Mouse (Mus musculus) gastrocnemius, postnatal 25 days (tissue): ENCODE measurements at regions not wholly inside any gene's neighbourhood (a gene's known extent, or its start where the extent isn't known, plus 50 kb on each side); places are given as distances from the start of the nearest gene placed in this dataset.

ENCODE experiments used
- DNase-seq: peaks from one replicate; pipeline ENCODE4 v3.0.0; 2022

DNA sequence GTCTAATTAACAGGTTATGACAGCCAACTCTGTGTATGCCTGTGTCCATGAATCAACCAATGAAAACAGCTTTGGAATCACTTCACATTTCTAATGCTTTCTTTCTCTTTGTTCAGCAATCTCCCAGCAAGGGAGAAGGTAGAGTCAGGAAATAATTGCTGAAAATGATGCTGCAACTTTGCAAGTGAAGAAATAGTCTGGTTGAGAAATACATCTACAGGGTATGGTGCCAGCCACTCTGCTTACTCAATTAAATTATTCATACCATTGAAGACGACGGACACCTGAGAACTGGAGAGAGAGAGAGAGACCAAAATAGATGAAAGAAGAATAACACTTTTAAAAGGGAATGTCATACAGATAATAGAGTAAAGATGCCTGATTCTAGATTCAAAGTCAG, 645.4 kb upstream of the Cited2 start:
- no peak for DNase-seq

DNA sequence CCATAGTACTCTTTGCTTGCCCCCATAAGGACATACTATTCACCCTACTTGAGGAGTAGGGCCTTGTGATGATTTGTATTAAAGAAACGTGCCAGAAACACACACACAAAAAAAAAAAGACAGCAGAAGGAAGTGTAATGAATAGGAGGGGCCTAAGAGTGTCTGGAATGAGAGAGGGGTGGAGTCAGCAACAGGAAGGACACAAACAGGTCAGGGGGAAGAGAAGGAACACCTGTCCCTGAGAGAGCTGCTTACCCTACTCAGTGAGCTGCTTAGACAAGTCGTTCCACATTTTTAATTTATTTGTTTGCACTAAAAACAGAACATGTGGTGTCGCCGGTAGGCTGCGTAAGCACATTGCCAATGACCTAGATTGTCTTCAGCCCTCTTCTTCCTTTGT, 642.2 kb upstream of the Cited2 start:
- no peak for DNase-seq

DNA sequence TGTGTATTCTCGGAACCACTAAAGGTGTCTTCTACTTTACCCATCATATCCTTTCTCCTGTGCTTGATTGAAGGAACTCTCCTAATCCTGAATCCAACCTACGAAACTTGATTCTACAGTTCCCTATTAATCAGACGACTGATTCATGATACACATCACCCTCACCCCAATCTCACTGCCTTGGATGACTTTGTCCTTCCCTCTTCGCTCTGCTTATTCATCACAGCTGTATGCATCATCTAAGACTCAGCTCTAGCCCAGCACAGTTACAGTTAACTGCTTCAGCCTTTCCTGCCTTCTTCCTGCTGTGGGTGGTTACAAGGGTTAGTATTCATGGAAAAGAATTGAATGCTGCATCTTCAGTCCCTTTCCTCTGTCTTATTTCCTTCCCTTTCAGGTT, 640.1 kb upstream of the Cited2 start:
- DNase-seq: no peak

DNA sequence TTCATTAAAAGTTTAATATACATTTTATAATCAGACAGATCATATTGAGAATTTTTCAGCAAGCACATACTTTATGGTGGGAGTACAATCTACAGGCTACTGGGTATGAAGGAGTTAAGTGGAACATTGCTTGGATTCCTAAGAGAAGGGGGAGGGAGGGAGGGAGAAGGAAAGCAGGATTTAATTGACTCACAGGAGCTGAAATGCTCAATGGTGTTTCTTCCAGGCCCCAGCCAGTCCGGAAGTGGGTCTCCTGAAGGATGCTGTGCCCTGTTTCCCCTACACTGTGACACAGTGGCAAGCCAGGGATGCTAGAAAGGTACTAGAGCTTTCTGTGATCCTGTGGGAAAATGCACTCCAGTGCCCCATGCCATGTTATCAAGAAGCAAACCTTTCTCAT, 621.0 kb upstream of the Cited2 start:
- DNase-seq: no peak

DNA sequence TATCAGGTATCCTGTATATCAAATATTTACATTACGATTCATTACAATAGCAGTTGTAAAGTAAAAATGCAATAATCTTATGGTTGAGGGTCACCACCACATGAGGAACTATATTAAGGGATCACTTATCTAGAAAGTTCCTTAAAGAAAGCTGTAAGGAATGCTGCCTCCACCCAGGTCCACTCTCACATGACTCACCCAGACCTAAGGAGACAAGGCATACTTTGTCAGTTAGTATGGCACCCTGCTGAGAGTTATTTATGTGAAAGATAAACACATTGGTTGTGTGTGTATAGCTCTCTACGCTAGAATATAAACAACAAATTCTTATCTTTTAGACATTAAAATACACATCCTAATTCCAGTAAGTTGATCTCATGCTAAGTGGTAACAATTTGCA, 619.6 kb upstream of the Cited2 start:
- DNase-seq: no peak

DNA sequence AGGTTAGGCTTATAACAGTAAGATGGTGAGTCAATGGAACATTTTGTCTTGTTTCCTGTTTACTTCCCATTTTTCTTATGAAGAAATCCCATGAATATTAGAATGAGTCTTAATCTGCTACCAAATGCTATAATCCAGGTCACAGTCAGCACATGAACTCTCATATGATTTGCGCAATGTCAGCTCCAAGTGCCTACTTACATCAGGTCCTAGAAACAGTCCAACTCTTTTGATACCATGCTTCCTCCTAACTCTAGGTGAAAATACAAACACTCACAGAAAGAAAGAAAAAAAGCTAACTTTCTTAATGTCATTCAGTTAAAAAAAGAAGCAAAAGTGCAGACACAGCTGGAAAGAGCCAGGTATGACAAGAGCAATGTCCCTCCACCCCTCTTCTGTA, 616.2 kb upstream of the Cited2 start:
- DNase-seq: no peak

DNA sequence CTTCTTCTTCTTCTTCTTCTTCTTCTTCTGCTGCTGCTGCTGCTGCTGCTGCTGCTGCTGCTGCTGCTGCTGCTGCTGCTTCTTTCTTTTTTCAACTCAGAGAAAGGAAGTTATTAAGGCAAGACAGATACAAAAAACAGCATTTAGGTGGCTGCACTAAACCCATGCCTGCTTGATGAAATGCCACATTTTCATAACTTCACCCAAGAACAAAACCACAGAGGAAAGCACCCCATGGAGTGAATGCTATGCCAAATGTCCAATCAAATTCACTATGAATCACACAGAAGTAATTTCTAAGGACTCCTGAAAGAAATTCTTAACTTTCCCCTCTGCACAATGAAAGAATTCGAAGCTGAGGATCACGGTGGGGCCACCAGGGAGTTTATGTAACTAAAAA, 611.9 kb upstream of the Cited2 start:
- no peak for DNase-seq

DNA sequence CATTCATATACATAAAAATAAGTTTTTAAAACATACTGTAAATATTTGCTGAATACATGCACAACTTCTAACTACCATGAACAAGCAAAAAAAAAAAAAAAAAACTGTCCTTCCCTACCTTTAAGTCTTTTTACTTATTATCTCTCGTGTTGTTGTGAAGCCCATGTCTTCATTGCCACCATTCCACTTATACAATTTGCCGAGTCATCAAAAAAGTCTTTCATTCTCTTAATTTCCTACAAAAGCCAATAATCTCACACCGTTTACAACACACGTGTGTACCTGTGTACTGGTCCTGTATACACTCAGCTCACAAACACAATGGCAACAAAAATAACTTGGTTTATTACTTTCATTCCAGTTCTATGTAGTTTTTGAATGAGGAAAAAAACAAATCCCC, 608.2 kb upstream of the Cited2 start:
- no peak for DNase-seq

DNA sequence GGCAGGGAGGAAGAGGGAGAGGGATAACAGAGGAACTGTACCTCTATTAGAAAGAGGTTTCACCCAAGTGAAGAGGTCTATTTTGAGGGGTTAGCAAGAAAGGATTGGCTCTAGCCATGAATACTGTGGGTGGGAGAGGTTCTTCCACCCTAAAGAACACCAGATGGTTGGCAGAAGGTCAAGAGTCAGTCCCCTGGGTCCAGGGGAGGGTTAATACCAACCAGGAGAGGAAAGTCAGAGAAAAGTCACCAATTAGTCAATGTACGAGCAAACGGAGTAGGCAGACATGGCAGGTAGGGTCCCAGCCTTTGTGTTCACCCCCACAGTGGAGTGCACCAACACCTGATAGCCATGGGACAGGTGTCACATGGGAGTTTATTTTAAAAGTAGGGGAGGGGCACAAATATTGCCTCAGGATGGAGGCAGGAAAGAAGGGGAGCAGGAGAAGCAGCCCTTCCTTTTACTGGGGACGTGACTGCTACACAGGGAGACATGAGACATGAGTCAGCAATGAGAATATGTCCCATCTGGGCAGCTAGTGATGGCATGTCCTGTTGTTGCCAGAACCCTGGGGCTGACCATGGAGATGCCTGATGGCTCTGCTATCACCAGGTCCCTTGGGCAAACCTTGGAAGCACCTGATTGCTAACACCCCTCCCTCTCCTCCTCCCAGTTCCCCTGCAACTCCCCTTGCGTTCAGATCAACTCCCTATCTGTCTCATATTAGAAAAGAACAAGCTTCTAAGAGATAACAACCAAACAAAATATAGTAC, 593.4 kb upstream of the Cited2 start:
- DNase-seq: no peak

DNA sequence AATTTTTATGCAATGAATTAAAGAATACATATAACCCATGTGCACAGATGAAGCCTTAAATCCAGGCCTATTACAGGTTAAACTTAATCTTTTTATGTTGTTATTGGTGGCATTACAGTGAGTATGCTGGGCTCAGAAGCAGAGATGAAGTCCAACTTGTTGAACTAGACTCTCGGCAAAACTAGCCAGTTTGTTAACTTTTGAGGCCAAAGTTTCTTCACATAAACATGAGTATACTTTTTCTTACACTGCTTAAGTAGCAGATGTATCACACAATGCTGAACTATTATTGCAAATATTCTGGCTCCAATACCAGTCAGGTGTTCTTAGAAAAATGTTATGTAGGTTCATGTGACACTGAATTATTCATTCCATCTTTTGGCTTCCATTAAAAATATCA, 592.4 kb upstream of the Cited2 start:
- DNase-seq: no peak

DNA sequence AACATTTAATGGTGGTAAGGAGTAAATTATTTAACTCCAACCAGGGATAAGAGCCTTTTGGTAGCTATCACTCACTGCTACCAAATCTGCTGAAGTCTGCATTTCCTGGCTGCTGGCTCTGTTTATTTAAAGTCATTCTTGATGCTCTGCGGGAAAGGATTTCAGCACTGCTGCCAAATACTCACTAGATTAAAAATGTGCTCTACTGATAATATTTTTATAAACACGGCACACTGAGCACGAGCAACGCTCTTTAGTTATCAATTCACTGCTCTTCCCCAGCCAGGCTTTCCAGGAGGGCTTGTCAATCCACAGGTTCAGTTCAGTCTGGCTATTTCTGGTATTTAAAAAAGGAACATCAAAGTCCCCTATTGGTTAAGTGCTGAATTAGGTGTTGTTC, 591.3 kb upstream of the Cited2 start:
- DNase-seq: no peak

DNA sequence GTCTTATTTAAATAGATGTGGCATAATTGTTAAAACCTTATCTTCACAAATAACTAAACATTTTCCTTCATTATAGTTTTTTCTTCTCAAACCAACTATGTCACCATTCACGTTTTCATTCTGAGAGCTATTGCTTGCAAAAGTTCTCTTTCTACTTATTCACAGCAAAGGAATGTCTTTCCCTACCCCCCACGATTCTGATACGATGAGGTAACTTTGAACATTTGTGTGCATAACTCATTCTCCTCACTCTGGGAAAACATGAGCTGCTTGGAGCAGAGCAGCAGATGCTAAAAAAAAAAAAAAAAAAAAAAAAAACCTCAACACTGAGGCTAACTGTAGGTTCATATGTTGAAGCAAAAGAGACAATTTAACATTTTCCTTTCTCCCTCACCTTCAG, 547.6 kb upstream of the Cited2 start:
- DNase-seq: no peak

DNA sequence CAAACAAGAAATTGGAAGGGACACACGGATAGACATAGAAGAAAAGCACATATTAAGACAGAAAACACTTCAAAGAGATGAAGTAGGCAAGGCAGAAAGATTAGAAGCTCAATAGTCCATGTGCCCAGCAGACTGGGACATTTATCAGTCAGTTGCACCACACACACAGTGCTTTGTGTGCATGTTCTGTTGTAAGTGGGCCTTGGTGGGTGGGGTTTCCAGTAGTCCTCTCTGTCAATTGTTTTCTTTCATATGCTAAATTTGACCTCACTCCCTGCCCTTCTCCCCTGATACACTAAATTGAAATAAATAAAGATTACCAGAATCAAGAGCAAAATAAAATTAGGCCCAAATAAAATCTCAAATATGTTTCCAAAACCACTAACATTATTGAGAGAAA, 546.0 kb upstream of the Cited2 start:
- no peak for DNase-seq

DNA sequence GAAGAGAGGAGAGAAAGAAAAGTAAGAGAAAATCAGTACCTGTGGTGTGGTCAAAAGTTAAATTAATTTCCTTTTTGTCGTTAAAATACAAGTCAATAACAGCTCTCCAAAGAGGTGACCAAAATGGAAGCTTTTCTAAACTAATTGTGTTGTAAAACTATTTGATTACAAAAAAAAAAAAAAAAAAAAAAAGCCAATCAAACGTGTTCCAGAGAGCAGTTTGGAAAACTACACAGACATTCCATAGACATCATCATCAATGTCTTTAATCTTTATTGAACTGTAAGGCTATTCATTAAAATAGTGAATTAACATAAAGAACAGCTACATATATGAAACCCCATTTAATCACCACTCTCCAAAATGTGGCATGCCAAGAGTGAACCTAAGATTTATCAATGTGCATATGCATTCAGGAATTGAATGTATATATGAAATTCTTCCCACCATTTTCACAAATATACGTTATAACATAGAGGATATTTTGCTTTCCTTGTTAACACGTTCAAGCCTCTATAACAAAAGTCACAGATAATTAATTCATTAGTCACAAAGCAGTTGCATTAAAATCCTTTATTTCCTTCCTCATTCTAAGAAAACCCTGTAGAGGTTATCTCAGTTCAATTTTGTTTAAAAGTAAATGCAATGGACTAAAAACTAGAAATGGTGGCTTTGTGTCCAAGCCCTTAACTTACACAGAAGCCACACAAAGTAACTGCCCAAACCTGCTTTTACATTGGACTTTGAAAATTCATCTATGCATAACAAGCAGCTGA, 545.3 kb upstream of the Cited2 start:
- no peak for DNase-seq

DNA sequence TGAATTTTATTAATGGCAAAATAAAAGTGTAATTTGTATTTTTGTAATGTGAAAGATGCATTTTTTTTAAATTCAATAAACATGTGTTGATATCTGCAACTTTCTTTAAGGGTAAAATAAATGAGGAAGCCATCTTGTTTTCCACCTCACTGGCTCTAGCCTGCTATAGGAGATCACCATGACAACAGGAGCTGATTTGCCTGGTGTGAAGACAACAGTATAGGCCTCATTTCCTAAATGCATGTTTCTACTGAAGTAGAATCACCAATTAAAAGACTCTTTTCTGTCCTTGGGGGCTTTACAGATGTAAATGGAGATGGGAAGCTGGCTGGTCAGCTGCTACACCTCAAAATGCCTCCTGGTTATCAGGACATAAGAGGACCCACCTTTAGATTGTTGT, 544.4 kb upstream of the Cited2 start:
- DNase-seq: no peak

DNA sequence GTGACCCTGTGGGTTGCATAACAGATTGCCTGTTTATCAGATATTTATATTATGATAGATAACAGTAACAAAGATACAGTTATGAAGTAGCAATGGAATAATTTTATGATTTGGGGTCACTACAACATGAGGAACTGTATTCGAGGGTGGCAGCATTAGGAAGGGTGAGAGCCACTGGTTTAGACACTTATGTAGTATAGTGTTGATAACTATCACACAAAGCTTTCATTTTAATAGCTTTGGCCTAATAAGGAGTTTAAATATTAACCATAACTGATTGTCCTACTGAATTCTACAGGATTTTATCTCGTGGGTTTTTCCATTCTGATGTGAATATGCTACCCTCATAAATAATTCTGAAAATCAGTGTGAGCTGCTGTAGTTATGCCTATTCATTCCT, 538.6 kb upstream of the Cited2 start:
- DNase-seq: no peak

DNA sequence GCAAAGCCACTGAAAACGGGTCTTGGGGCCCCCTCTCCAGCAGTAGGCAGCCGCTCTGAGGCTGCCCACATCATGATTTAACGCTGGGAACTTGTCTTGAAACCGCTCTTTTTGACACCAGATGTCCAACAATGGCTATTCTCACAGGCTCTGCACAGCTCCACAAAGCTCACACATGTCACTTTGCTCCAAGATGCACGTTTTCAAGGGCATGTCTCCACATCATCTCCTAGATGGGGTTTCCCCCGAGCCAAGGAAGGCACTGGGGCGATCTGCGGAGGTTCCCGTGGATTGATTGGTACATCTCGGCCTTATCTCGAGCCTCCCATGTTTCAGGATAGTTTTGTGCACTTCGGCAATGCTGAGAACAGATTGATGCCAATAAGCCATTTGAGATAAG, 526.8 kb upstream of the Cited2 start:
- DNase-seq: no peak

DNA sequence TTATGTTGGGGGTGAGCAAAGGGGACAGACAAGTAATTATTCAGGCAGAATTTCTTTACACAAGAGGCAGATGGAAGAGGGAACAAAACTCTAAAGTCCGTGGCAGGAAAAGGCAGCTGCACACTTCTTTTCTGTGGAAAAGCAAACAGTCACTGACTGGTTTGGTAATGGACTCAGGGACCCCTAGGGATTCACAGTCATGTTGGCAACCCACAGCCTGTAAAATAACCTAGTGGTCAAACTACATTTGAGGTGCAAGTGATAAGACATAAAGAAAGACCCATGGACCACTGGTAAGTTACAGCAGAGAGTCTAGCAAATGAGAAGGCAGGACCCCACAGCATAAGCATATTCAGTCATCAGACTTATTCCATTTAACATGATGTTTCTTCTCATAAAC, 526.4 kb upstream of the Cited2 start:
- no peak for DNase-seq

DNA sequence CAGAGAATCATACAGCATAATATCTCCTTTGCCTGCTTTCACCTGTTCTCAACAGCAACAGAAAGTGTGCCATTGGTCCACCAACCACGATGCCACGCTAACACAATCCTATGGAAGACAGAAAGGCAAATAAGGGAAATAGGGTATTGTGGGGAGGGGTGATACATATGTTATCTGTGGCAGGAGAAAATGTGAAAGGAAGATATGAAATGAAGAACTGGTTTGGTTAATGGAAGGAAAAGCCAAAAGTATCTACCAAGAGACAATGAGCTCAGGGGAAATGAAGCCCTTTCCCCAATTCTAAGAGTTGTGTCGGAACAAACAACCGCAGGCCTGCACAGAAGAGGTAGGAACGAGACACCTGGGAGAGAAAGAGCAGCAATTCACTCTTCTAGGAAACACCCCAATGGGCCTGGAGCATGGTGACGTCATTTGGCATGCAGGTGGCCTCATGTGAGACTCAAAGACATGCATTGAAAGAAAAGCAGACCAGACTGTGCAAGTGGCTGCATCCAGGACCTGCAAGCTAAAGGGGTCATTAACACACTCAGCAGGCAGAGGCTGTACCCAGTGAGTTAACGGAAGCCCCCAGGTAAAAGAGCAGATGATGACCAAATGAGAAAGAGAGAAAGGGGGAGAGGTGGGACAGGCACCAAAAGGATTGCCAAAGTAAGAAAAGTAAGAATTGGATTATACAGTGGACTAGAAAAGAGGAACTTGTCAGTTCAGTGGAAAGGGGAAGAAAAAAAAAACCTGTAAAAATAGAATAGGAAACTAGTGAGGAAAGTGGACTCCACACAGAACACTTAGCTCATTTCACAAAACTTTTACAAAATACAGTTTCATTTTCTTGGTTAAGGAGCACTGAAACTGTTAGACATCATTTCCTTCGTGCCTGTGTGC, 522.2 kb upstream of the Cited2 start:
- no peak for DNase-seq

DNA sequence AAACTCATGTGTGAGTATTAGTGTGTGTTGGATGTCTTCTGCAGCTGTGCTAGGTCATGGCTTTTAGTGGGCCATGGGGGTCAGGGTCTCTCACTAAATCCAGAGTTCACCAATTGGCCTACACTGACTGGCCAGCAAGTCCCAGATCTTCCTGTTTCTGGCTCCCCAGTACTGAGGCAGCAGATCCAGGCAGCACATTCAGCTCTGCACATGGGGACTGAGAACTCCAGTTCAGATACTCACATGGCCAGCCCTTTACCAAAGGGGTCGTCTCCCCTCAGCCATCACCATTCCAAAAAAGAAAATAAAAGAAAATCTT, 521.6 kb upstream of the Cited2 start:
- DNase-seq: no peak

DNA sequence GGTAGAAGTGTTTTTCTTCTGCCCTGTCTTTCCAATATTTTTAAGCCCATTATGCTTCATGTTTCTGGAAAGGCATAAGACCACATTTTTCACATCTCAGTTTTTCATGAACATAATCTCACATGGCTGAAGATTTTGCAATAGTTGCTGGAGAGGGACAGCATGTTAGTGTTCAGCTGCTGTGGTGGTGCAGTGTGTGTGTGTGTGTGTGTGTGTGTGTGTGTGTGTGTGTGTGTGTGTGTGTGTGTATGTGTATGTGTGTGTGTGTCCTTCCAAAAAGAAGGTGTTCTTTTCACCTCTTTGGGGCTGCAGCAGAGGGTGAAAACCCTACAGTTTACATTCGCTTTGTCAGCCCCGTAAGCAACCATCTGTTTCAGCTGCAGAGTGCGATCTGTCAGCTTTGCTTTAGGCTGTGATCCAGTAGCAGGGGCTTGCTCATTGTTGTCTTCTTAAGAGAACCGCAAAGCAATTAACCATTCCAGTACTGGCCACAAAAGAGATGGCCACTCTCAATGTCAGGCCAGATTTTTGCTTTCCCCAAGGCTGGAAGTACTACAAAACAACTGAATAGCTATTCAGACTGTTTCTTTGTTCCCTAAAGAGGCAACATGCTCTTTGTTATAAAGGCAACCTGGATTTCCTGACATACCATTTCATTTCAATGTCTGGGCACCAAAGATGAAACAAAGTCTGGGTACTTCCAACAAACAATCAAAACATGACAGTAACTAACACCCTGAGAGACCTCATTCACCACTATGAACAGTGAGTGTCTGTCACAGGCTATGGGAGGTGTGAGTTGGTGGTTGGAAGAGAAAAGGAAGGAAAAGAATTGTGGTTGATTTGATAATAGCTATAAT, 520.2 kb upstream of the Cited2 start:
- no peak for DNase-seq

DNA sequence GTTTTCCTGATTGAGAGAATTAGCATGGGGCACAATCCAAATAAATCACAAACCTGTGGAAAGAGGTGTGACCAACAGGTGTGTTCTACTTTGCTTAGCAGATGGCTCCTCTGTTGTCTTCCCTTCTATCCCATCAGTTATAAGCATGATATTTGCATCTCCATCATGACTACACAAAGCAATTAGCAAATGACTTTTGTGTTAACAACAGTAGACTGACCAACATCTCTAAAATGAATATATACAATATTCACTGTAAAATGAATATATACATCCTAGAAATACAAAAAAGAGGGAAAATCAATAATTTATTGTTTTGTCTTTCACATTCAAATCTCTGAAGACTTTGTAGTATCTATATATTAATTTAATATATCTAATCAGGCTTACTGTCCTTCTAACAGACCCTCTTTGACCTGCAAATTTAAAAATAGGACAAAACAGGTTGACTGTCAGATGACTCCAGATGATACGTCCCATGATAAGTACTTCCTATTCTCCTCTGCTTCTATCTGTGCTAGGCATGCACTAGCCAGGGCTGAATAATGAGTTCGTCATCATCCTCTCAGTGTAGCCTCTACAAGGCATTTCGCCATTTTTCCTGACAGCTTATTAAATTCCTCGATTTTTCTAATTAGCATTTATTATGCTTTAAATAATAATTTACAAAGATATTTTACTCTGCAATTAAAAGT, 519.5 kb upstream of the Cited2 start:
- no peak for DNase-seq
